Mouse (Mus musculus): ENCODE measurements around the gene Anapc4. TPM values are rescaled to one million over a fixed set of nuclear protein-coding genes. Genes with fewer than 3 reads are reported as not detected.

The Anapc4 gene
- polyA plus RNA-seq (2017; shearing (Covaris generic)): 39.1 TPM

GRCm38 (mm10) chr5:52833761-52834274, at the start of gene Anapc4:
Gene Anapc4 (plus strand): TSS chr5:52834012.

Other genes starting within 250 kb of the Anapc4 start
- 12.5 TPM for gene Sepsecs, start 164.3 kb upstream of the Anapc4 start, polyA plus RNA-seq (2017; shearing (Covaris generic))
- 9.5 TPM for gene Pi4k2b, start 92.4 kb upstream of the Anapc4 start, polyA plus RNA-seq (2017; shearing (Covaris generic))
- gene Zcchc4, start 58.6 kb upstream of the Anapc4 start, polyA plus RNA-seq (2017; shearing (Covaris generic)): 14.4 TPM
- 0.44 TPM for gene Slc34a2, start 204.1 kb downstream of the Anapc4 start, polyA plus RNA-seq (2017; shearing (Covaris generic))

All from effector memory CD4-positive, alpha-beta T cell, adult 7 months (primary cell).